In the genomic region with DNA sequence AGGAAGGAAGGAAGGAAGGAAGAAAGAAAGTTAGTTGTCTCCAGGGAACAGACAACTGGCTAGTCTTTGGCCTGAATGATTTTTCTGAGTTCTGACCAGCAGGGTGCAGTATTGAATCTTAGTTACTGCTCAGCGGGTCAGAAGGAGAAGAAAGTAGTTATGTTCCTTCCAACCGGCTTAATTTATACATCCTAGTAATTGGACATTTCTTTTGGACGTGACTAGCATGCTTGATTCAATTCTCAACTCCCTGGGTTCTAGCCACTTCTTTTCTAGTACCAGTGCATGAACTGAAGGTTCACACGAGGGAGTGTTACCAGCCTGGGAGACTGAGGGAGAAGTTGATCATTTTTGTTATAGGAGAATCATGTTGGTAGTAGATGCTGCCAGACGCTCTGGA, we compare ENCODE assay signal across 9 mouse cellular contexts.
DNase-seq lines count a peak whose midpoint lies in the region; ATAC-seq and TF ChIP-seq lines count a peak whose summit lies in the region.
"Had no signal": no experiment of that assay in that cellular context is flagged by ENCODE, and none has a peak within 500 bp of the region (broad histone marks: within the 10 kb centered on the region; RNA-seq: fewer than 3 reads in every experiment).

No protein-coding gene starts in this region.

- no peaks in the 10 kb centered on the region for H3K4me1 ChIP-seq in midbrain, embryonic 11.5 days (ENCODE audit: control insufficient read depth, insufficient read depth, low read length)
- H3K4me1 ChIP-seq in midbrain, embryonic 15.5 days = no peaks in the 10 kb centered on the region
- no peaks in the 10 kb centered on the region for H3K4me1 ChIP-seq in embryonic facial prominence, embryonic 11.5 days (ENCODE audit: control insufficient read depth, insufficient read depth, low read length)
- no peaks in the 10 kb centered on the region for H3K4me1 ChIP-seq in kidney, postnatal 0 days (replicated peaks; ENCODE audit: insufficient read depth, low read length)
- H3K4me1 ChIP-seq: embryonic facial prominence, embryonic 15.5 days had no signal

- no peak overlapping the region for H3K27ac ChIP-seq in midbrain, embryonic 11.5 days (ENCODE audit: low read depth, low read length)
- no peak overlapping the region for H3K27ac ChIP-seq in midbrain, embryonic 15.5 days
- no peak overlapping the region for H3K27ac ChIP-seq in embryonic facial prominence, embryonic 11.5 days (replicated peaks; ENCODE audit: low read depth, low read length)
- H3K27ac ChIP-seq in kidney, postnatal 0 days = no peak overlapping the region
- H3K27ac ChIP-seq: embryonic facial prominence, embryonic 15.5 days had no signal

- no peak for ATAC-seq in CD4-positive, CD25-positive, alpha-beta regulatory T cell, adult 4 months
- ATAC-seq in midbrain, embryonic 11.5 days (ENCODE audit: low FRiP score) = peak; percentile 46; the same call in 1 of the 2 replicates
- ATAC-seq in midbrain, embryonic 15.5 days (replicated peaks) = no peak
- ATAC-seq in embryonic facial prominence, embryonic 11.5 days (replicated peaks; ENCODE audit: insufficient number of reproducible peaks, low FRiP score, low TSS enrichment, low read depth) = no peak
- no peak for ATAC-seq in kidney, postnatal 0 days (replicated peaks; ENCODE audit: low FRiP score, low read depth)

- H3K4me2 ChIP-seq in midbrain, embryonic 11.5 days = no peak overlapping the region
- no peak overlapping the region for H3K4me2 ChIP-seq in midbrain, embryonic 15.5 days
- no peak overlapping the region for H3K4me2 ChIP-seq in embryonic facial prominence, embryonic 11.5 days (ENCODE audit: low read depth, low read length)
- H3K4me2 ChIP-seq in kidney, postnatal 0 days (ENCODE audit: low read length) = no peak overlapping the region
- H3K4me2 ChIP-seq: embryonic facial prominence, embryonic 15.5 days had no signal

- no peak overlapping the region for H3K9ac ChIP-seq in midbrain, embryonic 11.5 days (ENCODE audit: low read length)
- H3K9ac ChIP-seq in midbrain, embryonic 15.5 days = no peak overlapping the region
- H3K9ac ChIP-seq in embryonic facial prominence, embryonic 11.5 days (replicated peaks; ENCODE audit: low read length) = no peak overlapping the region
- H3K9ac ChIP-seq in kidney, postnatal 0 days (ENCODE audit: low read depth, low read length) = no peak overlapping the region
- H3K9ac ChIP-seq: embryonic facial prominence, embryonic 15.5 days had no signal

- DNase-seq in CD4-positive, CD25-positive, alpha-beta regulatory T cell, adult 2 months (ENCODE audit: low read depth, low spot score) = peak; percentile 10
- peak; percentile 93 for DNase-seq in midbrain, embryonic 11.5 days (ENCODE audit: low spot score, missing footprints)
- peak; percentile 74 for DNase-seq in embryonic facial prominence, embryonic 11.5 days (ENCODE audit: low spot score)
- peak; percentile 79 for DNase-seq in kidney, postnatal 0 days (ENCODE audit: low spot score)
- peak; percentile 75 for DNase-seq in lung, postnatal 10 days
- DNase-seq in ovary, postnatal 10 days (ENCODE audit: low spot score) = no peak

- H3K4me3 ChIP-seq in midbrain, embryonic 11.5 days (ENCODE audit: low read depth, low read length) = no peak overlapping the region
- H3K4me3 ChIP-seq in midbrain, embryonic 15.5 days = no peak overlapping the region
- H3K4me3 ChIP-seq in embryonic facial prominence, embryonic 11.5 days (ENCODE audit: low read depth, low read length) = no peak overlapping the region
- no peak overlapping the region for H3K4me3 ChIP-seq in kidney, postnatal 0 days (replicated peaks; ENCODE audit: low read depth, low read length)
- H3K4me3 ChIP-seq: embryonic facial prominence, embryonic 15.5 days had no signal

- 33% methylated on average over 5 of the region's 5 CpGs for WGBS in midbrain, embryonic 11.5 days
- WGBS in midbrain, embryonic 15.5 days = 22% methylated on average over 5 of the region's 5 CpGs
- WGBS in embryonic facial prominence, embryonic 11.5 days = 28% methylated on average over 5 of the region's 5 CpGs
- 22% methylated on average over 5 of the region's 5 CpGs for WGBS in kidney, postnatal 0 days

- TF ChIP-seq CTCF in kidney, postnatal 0 days (IDR thresholded peaks at IDR 0.05; ENCODE audit: low read depth) = peak; percentile 75

- H3K36me3 ChIP-seq in midbrain, embryonic 11.5 days (ENCODE audit: control insufficient read depth, insufficient read depth, low read length) = no peaks in the 10 kb centered on the region
- H3K36me3 ChIP-seq in midbrain, embryonic 15.5 days (replicated peaks) = no peaks in the 10 kb centered on the region
- H3K36me3 ChIP-seq in embryonic facial prominence, embryonic 11.5 days (replicated peaks; ENCODE audit: control insufficient read depth, insufficient read depth, low read depth, low read length) = no peaks in the 10 kb centered on the region
- H3K36me3 ChIP-seq in kidney, postnatal 0 days (ENCODE audit: insufficient read depth, low read length) = no peaks in the 10 kb centered on the region
- H3K36me3 ChIP-seq: embryonic facial prominence, embryonic 15.5 days had no signal

- H3K9me3 ChIP-seq in midbrain, embryonic 11.5 days (ENCODE audit: control insufficient read depth, low read length) = no peaks in the 10 kb centered on the region
- H3K9me3 ChIP-seq in midbrain, embryonic 15.5 days = no peaks in the 10 kb centered on the region
- no peaks in the 10 kb centered on the region for H3K9me3 ChIP-seq in embryonic facial prominence, embryonic 11.5 days (replicated peaks; ENCODE audit: control insufficient read depth, low read length)
- H3K9me3 ChIP-seq in kidney, postnatal 0 days (replicated peaks; ENCODE audit: low read length) = no peaks in the 10 kb centered on the region
- H3K9me3 ChIP-seq: embryonic facial prominence, embryonic 15.5 days had no signal

- H3K27me3 ChIP-seq in midbrain, embryonic 11.5 days (ENCODE audit: control insufficient read depth, insufficient read depth, low read length) = no peaks in the 10 kb centered on the region
- no peaks in the 10 kb centered on the region for H3K27me3 ChIP-seq in midbrain, embryonic 15.5 days (replicated peaks)
- H3K27me3 ChIP-seq in embryonic facial prominence, embryonic 11.5 days (ENCODE audit: control insufficient read depth, insufficient read depth, low read length) = no peaks in the 10 kb centered on the region
- no peaks in the 10 kb centered on the region for H3K27me3 ChIP-seq in kidney, postnatal 0 days (ENCODE audit: insufficient read depth, low read length)
- H3K27me3 ChIP-seq: embryonic facial prominence, embryonic 15.5 days had no signal
